Mouse (Mus musculus): ENCODE data around the gene H2-Ob. TPM values are rescaled to one million over a fixed set of nuclear protein-coding genes. Genes with fewer than 3 reads are reported as not detected.

Gene H2-Ob
- polyA plus RNA-seq, 1 experiment: not detected

DNA sequence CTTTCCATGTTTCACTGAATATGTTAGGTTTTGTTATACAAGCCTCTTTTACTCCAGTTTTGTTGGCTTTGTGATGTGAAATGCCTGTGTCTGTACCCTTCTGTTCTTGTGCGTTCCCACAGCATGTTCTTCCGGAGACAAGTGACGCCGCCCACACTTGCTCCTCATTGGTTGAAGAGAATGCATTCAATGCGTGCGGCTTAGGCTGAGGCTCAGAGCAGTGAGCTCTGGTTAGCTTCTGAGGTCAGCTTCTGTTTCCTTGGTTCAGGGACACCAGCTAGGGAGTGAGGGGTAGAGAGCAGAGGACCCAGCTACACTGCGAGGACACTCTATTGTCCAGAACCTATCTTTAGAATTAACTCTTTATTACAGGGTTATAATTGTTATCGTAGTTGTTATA lies 52.9 kb downstream of the H2-Ob start:
- Histone ChIP-seq H3K79me2 (ENCODE audit: control insufficient read depth, insufficient read depth) (no peaks in the 10 kb centered on the region), H3ac (ENCODE audit: control insufficient read depth, insufficient read length, low read depth) (no peak overlapping the region), H3K36me3 (ENCODE audit: control insufficient read depth, insufficient read depth) (no peaks in the 10 kb centered on the region), H3K4me3 (ENCODE audit: insufficient read depth, poor library complexity, severe bottlenecking) (no peak overlapping the region), H3K79me3 (ENCODE audit: low read depth) (no peaks in the 10 kb centered on the region), H3K27me3 (ENCODE audit: control insufficient read depth, insufficient read depth, insufficient read length) (peaks cover 13% of the 10 kb centered on the region)
- TF ChIP-seq USF1 (IDR thresholded peaks at IDR 0.05; ENCODE audit: low read depth) (no peak), CTCF (IDR thresholded peaks at IDR 0.05; ENCODE audit: control insufficient read depth, insufficient read depth, insufficient read length) (no peak), FOSL1 (IDR thresholded peaks at IDR 0.05; ENCODE audit: insufficient read depth, low read length, poor library complexity, severe bottlenecking) (no peak)

DNA sequence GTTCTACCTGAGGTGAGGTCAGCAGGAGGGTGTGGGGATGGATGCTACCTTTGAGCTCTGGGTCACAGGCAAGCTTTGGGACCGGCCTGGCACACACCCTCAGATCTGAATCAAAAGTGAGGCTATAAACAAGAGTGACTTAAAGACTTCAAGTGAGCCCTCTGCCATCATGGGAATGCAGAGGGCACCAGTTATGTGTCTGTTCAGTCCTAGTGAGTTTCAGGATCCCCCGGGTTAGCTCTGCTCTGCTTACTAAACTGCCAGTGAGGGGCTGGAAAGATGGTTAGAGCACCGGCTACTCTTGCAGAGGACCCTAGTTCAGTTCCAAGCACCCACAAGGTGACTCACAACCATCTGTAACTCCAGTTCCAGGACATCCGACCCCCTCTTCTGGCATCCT lies 53.9 kb downstream of the H2-Ob start:
- Histone ChIP-seq H3K79me3 (ENCODE audit: low read depth) (no peaks in the 10 kb centered on the region), H3K79me2 (ENCODE audit: control insufficient read depth, insufficient read depth) (no peaks in the 10 kb centered on the region), H3K27me3 (ENCODE audit: control insufficient read depth, insufficient read depth, insufficient read length) (peaks cover 13% of the 10 kb centered on the region), H3K36me3 (ENCODE audit: control insufficient read depth, insufficient read depth) (no peaks in the 10 kb centered on the region), H3K4me3 (ENCODE audit: insufficient read depth, poor library complexity, severe bottlenecking) (no peak overlapping the region), H3ac (ENCODE audit: control insufficient read depth, insufficient read length, low read depth) (no peak overlapping the region)
- TF ChIP-seq MYOD1 (IDR thresholded peaks at IDR 0.05; ENCODE audit: control insufficient read depth, insufficient read length, low read depth) (no peak), CTCF (IDR thresholded peaks at IDR 0.05; ENCODE audit: control insufficient read depth, insufficient read depth, insufficient read length) (no peak), CEBPB (IDR thresholded peaks at IDR 0.05; ENCODE audit: low read depth) (no peak), USF1 (IDR thresholded peaks at IDR 0.05; ENCODE audit: low read depth) (no peak), MYOG (IDR thresholded peaks at IDR 0.05; ENCODE audit: control insufficient read depth, extremely low read depth, insufficient read length) (no peak), FOSL1 (IDR thresholded peaks at IDR 0.05; ENCODE audit: insufficient read depth, low read length, poor library complexity, severe bottlenecking) (no peak), MAX (IDR thresholded peaks at IDR 0.05) (no peak)

DNA sequence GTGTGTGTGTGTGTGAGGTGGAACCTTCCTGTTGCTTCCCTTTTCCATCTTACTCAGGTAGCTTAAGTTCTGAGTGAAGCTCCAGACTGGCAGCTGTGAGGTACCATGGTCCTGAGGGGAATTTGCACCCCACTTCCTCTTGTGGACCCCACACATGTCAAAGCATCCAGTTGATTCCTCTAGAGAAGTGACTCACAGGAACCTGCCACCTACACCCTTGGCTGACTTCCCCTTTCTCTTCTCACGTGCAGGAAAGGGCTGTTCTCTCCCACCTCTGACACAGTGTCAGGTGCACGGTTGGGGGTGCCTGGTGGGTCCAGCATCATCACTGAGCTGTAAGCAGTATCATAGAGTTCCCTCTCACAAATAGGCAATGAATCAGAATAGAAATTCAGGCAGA lies 54.8 kb downstream of the H2-Ob start:
- Histone ChIP-seq H3ac (ENCODE audit: control insufficient read depth, insufficient read length, low read depth) (no peak overlapping the region), H3K27me3 (ENCODE audit: control insufficient read depth, insufficient read depth, insufficient read length) (peaks cover 13% of the 10 kb centered on the region), H3K79me2 (ENCODE audit: control insufficient read depth, insufficient read depth) (no peaks in the 10 kb centered on the region), H3K79me3 (ENCODE audit: low read depth) (no peaks in the 10 kb centered on the region), H3K36me3 (ENCODE audit: control insufficient read depth, insufficient read depth) (no peaks in the 10 kb centered on the region), H3K4me3 (ENCODE audit: insufficient read depth, poor library complexity, severe bottlenecking) (no peak overlapping the region)
- TF ChIP-seq MYOG (IDR thresholded peaks at IDR 0.05; ENCODE audit: control insufficient read depth, extremely low read depth, insufficient read length): no peak
- TF ChIP-seq MYOD1 (IDR thresholded peaks at IDR 0.05; ENCODE audit: control insufficient read depth, insufficient read length, low read depth): no peak
- no peak for TF ChIP-seq CTCF (IDR thresholded peaks at IDR 0.05; ENCODE audit: control insufficient read depth, insufficient read depth, insufficient read length)
- TF ChIP-seq CEBPB (IDR thresholded peaks at IDR 0.05; ENCODE audit: low read depth): no peak

DNA sequence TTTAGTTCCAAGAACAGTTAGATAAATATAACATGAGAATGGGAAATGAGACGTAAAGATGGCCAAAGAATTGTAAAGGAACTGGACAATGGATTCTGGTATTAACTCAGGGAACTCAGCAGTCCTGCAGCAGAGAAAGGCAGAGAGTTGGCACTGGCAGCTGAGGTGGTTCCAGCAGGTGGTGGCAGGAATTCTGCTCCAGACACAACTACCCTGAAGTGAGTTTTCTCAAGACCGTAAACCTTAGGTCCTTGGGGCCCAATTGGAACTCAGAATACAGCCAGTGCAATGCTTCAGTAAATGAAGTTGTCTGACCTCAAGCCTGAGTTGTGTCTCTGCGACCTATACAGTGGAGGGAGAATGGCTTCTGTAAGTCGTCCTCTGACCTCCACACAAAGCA lies 55.5 kb downstream of the H2-Ob start:
- H3ac ChIP-seq (ENCODE audit: control insufficient read depth, insufficient read length, low read depth): no peak overlapping the region
- H3K79me3 ChIP-seq (ENCODE audit: low read depth): no peaks in the 10 kb centered on the region
- H3K4me3 ChIP-seq (ENCODE audit: insufficient read depth, poor library complexity, severe bottlenecking): no peak overlapping the region
- H3K27me3 ChIP-seq (ENCODE audit: control insufficient read depth, insufficient read depth, insufficient read length): peaks cover 13% of the 10 kb centered on the region
- TF ChIP-seq USF1 (IDR thresholded peaks at IDR 0.05; ENCODE audit: low read depth) (no peak), FOSL1 (IDR thresholded peaks at IDR 0.05; ENCODE audit: insufficient read depth, low read length, poor library complexity, severe bottlenecking) (no peak), MYOG (IDR thresholded peaks at IDR 0.05; ENCODE audit: control insufficient read depth, extremely low read depth, insufficient read length) (no peak), CEBPB (IDR thresholded peaks at IDR 0.05; ENCODE audit: low read depth) (no peak), CTCF (IDR thresholded peaks at IDR 0.05; ENCODE audit: control insufficient read depth, insufficient read depth, insufficient read length) (no peak), MAX (IDR thresholded peaks at IDR 0.05) (no peak), MYOD1 (IDR thresholded peaks at IDR 0.05; ENCODE audit: control insufficient read depth, insufficient read length, low read depth) (no peak)
- no peaks in the 10 kb centered on the region for H3K79me2 ChIP-seq (ENCODE audit: control insufficient read depth, insufficient read depth)
- no peaks in the 10 kb centered on the region for H3K36me3 ChIP-seq (ENCODE audit: control insufficient read depth, insufficient read depth)

DNA sequence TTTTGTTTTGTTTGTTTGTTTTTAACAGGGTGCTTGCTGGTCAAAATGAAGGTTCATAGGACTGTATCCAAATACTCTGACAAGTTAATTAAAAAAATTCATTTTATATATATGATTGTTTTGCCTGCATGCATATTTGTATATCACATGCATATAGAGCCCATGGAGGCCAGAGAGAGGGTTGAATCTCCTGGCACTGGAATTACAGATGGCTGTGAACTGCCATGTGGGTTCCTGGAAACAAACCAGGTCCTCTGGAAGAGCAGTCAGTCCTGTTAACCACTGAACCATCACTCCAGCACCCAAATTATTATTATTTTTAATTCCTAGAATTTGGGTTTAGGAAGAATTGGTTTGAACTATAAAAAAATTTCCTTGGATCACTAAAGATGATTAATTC lies 56.6 kb downstream of the H2-Ob start:
- Histone ChIP-seq H3K36me3 (ENCODE audit: control insufficient read depth, insufficient read depth) (no peaks in the 10 kb centered on the region), H3K79me3 (ENCODE audit: low read depth) (no peaks in the 10 kb centered on the region), H3K4me3 (ENCODE audit: insufficient read depth, poor library complexity, severe bottlenecking) (no peak overlapping the region), H3K27me3 (ENCODE audit: control insufficient read depth, insufficient read depth, insufficient read length) (peaks cover 10% of the 10 kb centered on the region), H3ac (ENCODE audit: control insufficient read depth, insufficient read length, low read depth) (no peak overlapping the region), H3K79me2 (ENCODE audit: control insufficient read depth, insufficient read depth) (no peaks in the 10 kb centered on the region)
- TF ChIP-seq FOSL1 (IDR thresholded peaks at IDR 0.05; ENCODE audit: insufficient read depth, low read length, poor library complexity, severe bottlenecking) (no peak), MYOD1 (IDR thresholded peaks at IDR 0.05; ENCODE audit: control insufficient read depth, insufficient read length, low read depth) (no peak), CTCF (IDR thresholded peaks at IDR 0.05; ENCODE audit: control insufficient read depth, insufficient read depth, insufficient read length) (no peak), MYOG (IDR thresholded peaks at IDR 0.05; ENCODE audit: control insufficient read depth, extremely low read depth, insufficient read length) (no peak), USF1 (IDR thresholded peaks at IDR 0.05; ENCODE audit: low read depth) (no peak), MAX (IDR thresholded peaks at IDR 0.05) (no peak), CEBPB (IDR thresholded peaks at IDR 0.05; ENCODE audit: low read depth) (no peak)
